Mouse (Mus musculus) erythroblast, embryonic 14.5 days (primary cell): ENCODE measurements around the gene Pax8.

Source experiments
- GATA1 ChIP-seq: IDR thresholded peaks from 2 replicates; pipeline ENCODE4 v1.6.1; 2012; ENCODE audit warnings: low read length, inconsistent platforms, mixed read lengths
- TAL1 ChIP-seq: IDR thresholded peaks from 3 replicates; pipeline ENCODE4 v1.6.1; 2012; ENCODE audit warnings: low read length, inconsistent platforms, mixed read lengths

- TF ChIP-seq GATA1 (no peak), TAL1 (no peak)
These were observed 82.1 kb downstream of the Pax8 start for GRCm38 (mm10) chr2:24393251-24393650.
